Mouse (Mus musculus) brain, embryonic 14.5 days (tissue): ENCODE data around the gene Nbea.

Experiments
- CTCF ChIP-seq: fragments of 200-500 bp; IDR thresholded peaks from 2 replicates; pipeline ENCODE4 v1.5.1; 2012; ENCODE audit warnings: inconsistent platforms, mild to moderate bottlenecking, moderate library complexity, borderline replicate concordance; ENCODE audit not compliant: insufficient read depth, insufficient read length; ENCODE audit errors: extremely low read depth
- POLR2A ChIP-seq: fragments of 200-500 bp; IDR thresholded peaks from 2 replicates; pipeline ENCODE4 v1.6.1; 2012; ENCODE audit warnings: mild to moderate bottlenecking, inconsistent platforms, borderline replicate concordance; ENCODE audit not compliant: poor library complexity, insufficient read depth, insufficient read length, severe bottlenecking; ENCODE audit errors: extremely low read depth

DNA sequence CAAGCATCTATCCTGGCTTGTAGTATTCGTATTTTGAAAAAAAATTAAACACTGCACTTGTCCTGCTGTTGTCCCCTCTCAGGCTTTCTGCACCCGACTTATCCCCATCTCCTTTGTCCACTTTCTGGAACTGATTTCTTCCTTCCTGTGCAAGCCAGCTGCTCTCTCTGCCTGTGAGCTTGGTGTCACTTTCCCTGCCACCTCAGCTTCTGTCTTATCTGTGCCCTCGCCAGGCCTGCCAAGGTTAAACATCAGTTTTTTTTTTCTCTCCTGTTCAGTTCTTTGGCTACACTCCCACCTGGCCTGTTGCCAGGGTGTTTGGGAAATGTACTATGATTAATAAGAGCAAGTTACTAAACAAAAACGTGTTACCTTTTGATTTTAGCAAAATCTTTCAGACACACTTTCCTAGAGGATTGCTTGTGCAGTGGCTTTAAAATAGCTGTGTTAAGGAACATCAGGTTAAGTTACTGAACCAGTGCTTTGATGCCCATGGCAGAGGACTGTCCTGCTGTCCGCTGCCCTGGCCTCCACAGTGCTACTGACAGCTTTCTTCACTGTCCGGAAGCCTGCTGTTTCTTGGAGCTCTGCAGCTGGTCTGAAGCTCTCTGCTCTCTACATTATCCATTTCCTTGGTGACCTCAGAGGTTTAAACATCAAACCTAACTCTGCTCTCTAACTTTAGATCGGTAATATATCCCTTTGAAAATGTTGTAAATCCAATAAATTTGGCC lies 389.5 kb downstream of the Nbea start:
- no peak for TF ChIP-seq CTCF
- no peak for TF ChIP-seq POLR2A
